In the genomic region with DNA sequence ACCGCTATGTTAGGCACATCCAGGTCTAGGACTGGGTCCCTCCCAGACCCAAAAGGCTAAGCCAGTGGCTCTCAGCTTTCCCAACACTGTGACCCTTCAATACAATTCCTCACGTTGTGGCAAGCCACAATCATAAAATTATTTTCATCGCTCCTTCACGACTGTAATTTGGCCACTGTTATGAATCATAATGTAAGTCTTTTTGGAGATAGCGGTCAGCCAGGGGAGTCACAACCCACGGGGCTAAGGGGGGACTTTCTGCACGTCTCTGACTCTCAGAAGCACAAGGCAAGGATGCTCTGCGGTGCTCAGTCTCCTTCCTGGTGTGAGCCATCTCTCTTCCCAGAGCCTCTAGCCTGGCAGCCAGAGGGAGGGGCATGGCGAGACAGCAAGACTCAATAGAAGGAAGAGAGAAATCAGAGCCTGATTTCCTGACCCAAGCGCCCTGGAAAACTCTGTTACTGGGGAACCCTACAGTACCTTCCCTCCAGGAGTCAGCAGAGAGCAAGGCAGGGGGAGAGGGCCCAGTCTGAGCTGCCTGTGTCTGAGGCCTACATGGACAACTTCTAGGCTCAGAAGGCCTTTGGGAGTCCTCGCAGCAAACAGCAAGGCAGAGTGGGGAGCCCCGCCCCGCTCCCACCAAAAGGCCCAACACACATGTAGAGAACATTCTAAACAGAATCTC, we compare ENCODE assay signal across 8 mouse cellular contexts. TPM values are rescaled to one million over a fixed set of nuclear protein-coding genes. Genes with fewer than 3 reads are reported as not detected.
A peak's percentile ranks its signal among the peaks of the same experiment; 100 is the strongest.
DNase-seq lines count a peak whose midpoint lies in the region; ATAC-seq lines count a peak whose summit lies in the region.

No protein-coding gene starts in this region.

- ATAC-seq in monocyte, adult 5-6 weeks (replicated peaks; ENCODE audit: insufficient number of reproducible peaks, low FRiP score, low TSS enrichment, poor library complexity, severe bottlenecking) = no peak

- peak; percentile 57 to 60 for DNase-seq in cerebellum, postnatal 10 days
- no peak for DNase-seq in cerebellum, adult 9-11 months
- DNase-seq in thymus, postnatal 4 days = peak; percentile 18
- DNase-seq in thymus, adult 18-20 months = no peak
- DNase-seq in liver = peak; percentile 11
- DNase-seq in left cerebral cortex, adult 11 months (ENCODE audit: low spot score) = no peak
- no peak for DNase-seq in adrenal gland, adult 18-20 months (ENCODE audit: low spot score in 2 of 2)

RNA-seq across cellular contexts. Expression of a gene that starts 12.3 kb away (rescaled TPM):
- 1.1 TPM in 1 of 3 replicates, not detected in the others for total RNA-seq in monocyte, adult 5-6 weeks (2017)
- total RNA-seq in adrenal gland, adult 18-20 months (2021) = not detected

RNA-seq across cellular contexts. Expression of a gene that starts 28.2 kb away (rescaled TPM):
- total RNA-seq in monocyte, adult 5-6 weeks (2017) = 4.1 to 9.3 TPM (median 4.1 TPM) in 3 replicates
- 10 to 100 TPM; 58.7 to 65.1 TPM for total RNA-seq in adrenal gland, adult 18-20 months (2021)

Comparison
In these comparisons a context has a peak if more than half of its experiments do, and no peak if none do; other contexts are left out.
1. DNase-seq: peak in cerebellum, postnatal 10 days (2 of 2), thymus, postnatal 4 days (single experiment) and liver (single experiment); none in cerebellum, adult 9-11 months (single experiment), thymus, adult 18-20 months (0 of 2), left cerebral cortex, adult 11 months (single experiment) and adrenal gland, adult 18-20 months (0 of 2).